Mouse (Mus musculus): ENCODE data around the gene Mark3. TPM values are rescaled to one million over a fixed set of nuclear protein-coding genes. Genes with fewer than 3 reads are reported as not detected.

The Mark3 gene
- polyA plus RNA-seq, 1 experiment from 2014 or later: 51.0 TPM

DNA sequence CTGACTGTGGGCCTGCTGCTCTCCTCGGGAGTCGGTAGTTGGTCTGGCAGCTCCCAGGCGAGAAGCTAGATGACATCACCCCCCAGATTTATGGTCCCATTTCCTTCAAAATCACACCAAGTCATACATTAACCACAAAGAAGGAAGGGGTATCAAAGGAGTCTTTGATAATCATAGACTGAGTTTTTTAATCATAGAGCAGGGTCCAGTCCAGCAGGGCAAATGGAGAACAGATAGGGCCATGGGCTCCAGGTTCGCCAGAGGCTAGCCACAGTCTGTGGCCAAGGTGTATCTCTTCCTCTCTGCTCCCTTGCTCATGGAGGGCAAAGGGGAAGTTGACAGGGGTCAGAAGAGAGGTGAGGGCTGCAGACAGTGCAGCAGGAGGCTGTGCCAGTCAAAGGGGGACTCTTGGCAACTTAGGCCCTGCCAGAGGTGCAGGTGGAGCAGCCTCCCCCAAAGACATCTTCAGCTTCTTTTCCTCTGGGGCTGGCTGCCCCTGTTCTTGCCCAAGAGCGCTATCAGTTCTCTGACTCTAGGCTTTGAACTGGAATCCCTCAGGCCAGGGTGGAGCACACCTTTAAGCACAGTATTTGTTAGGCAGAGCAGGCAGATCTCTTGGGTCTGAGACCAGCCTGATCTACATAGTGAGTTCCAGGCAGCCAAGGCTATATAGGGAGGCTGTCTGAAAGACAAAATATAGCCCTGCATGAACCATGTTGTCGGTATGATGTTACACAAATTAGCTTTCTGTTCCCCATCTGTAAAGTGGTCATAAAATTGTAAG lies 101.7 kb downstream of the Mark3 start:
- WGBS: 78% methylated on average over 6 of the region's 6 CpGs
- H3K9me3 ChIP-seq (replicated peaks): no peaks in the 10 kb centered on the region
- H3K4me1 ChIP-seq (replicated peaks): peaks cover 57% of the 10 kb centered on the region
- no peak overlapping the region for H3K4me2 ChIP-seq
- peaks cover 5% of the 10 kb centered on the region; the same call in 1 of the 2 replicates for H3K27me3 ChIP-seq (replicated peaks)
- peak overlapping the region; percentile 8; the same call in 1 of the 2 replicates for H3K9ac ChIP-seq
- H3K4me3 ChIP-seq: no peak overlapping the region
- peaks cover 9% of the 10 kb centered on the region for H3K36me3 ChIP-seq
- ATAC-seq (ENCODE audit: insufficient number of reproducible peaks, low FRiP score): no peak
- no peak overlapping the region for H3K27ac ChIP-seq (ENCODE audit: poor library complexity, severe bottlenecking)

DNA sequence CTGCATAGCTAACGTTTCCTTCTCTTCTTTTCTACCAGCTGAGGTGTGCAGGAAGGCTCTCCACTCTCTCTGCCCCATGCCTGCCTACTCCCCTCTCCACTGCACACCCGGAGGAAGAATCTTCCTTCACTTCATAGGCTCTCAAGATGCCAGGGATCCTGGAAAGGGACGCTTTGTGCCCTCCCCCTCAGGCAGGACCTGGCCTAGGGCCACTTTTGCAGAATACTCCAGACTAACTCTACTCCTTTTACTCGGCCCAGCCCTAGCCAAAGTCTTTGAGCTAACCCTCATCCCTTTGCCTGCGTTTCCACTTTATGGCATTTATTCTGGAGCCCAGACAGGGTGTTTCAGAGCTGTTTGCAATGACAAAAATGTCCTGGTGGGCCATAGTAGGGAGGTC lies 103.1 kb downstream of the Mark3 start:
- peak overlapping the region; percentile 99 for H3K27ac ChIP-seq (ENCODE audit: poor library complexity, severe bottlenecking)
- peak overlapping the region; percentile 83 for H3K9ac ChIP-seq
- peak overlapping the region; percentile 92 for H3K4me3 ChIP-seq
- H3K4me2 ChIP-seq: peak overlapping the region; percentile 93
- H3K4me1 ChIP-seq (replicated peaks): peaks cover 62% of the 10 kb centered on the region
- peaks cover 5% of the 10 kb centered on the region; the same call in 1 of the 2 replicates for H3K27me3 ChIP-seq (replicated peaks)
- 13% methylated on average over 5 of the region's 5 CpGs for WGBS
- peak; percentile 9; the same call in 1 of the 2 replicates for ATAC-seq (ENCODE audit: insufficient number of reproducible peaks, low FRiP score)
- H3K9me3 ChIP-seq (replicated peaks): no peaks in the 10 kb centered on the region
- H3K36me3 ChIP-seq: peaks cover 16% of the 10 kb centered on the region

DNA sequence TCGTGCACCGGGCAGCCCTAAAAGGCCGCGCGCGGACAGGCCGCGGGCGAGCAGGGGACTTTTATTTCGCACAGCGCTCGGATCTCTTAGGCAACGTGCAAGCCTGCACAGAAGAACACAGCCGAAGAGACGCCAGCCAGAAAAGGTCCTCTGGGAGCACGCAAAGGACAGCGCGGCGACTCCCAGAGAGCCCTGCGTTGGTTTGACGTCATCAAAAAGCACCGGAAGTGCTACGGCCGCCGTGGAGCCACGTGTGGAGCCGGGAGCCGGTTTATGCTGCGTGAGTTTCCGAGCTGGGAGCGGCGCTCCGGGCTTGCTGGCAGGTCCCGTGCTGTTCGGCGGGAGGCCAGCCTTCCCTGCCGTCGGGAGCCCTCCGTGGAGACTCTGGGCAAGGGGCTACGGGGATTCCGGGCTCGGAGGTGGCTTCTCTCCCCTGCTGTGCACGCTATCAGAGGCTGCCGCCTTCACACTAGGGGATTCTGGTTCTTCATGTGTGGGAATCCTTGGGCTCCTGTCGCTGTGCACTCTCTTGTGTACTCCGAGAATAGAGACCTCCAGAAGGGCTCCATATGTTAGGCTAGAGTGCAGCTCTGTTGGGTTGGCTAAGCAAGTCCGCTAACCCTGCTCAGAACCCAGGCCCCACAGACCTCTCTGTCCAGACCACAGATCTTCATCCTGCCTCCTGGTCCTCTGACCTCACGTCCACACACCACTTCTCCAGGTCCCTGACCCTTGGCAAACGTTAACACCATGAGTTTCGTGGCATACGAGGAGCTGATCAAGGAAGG lies 103.8 kb downstream of the Mark3 start, which contains the start of gene Trmt61a:
Trmt61a (plus strand) TSS at position 224 of the 788 bp plus-strand sequence.
- H3K4me1 ChIP-seq (replicated peaks): peaks cover 62% of the 10 kb centered on the region
- peak within 1 kb of the TSS; percentile 93 for H3K4me2 ChIP-seq
- H3K9ac ChIP-seq: peak within 1 kb of the TSS; percentile 83
- peak; percentile 86 for ATAC-seq (ENCODE audit: insufficient number of reproducible peaks, low FRiP score)
- peaks cover 16% of the 10 kb centered on the region for H3K36me3 ChIP-seq
- peak within 1 kb of the TSS; percentile 99 for H3K27ac ChIP-seq (ENCODE audit: poor library complexity, severe bottlenecking)
- peak within 1 kb of the TSS; percentile 92 for H3K4me3 ChIP-seq
- under 1% methylated on average over 51 of the region's 51 CpGs for WGBS
- H3K9me3 ChIP-seq (replicated peaks): no peaks in the 10 kb centered on the region
- H3K27me3 ChIP-seq (replicated peaks): peaks cover 1% of the 10 kb centered on the region; the same call in 1 of the 2 replicates

DNA sequence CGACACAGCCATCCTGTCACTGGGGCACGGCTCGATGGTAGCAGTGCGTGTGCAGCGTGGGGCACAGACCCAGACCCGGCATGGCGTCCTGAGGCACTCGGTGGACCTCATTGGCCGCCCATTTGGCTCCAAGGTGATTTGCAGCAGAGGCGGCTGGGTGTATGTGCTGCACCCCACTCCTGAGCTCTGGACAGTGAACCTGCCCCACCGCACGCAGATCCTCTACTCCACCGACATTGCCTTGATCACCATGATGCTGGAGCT lies 104.3 kb downstream of the Mark3 start:
- Histone ChIP-seq H3K4me1 (replicated peaks) (peaks cover 66% of the 10 kb centered on the region), H3K27me3 (replicated peaks) (no peaks in the 10 kb centered on the region), H3K9me3 (replicated peaks) (no peaks in the 10 kb centered on the region), H3K4me3 (peak overlapping the region; percentile 92), H3K4me2 (peak overlapping the region; percentile 93), H3K27ac (ENCODE audit: poor library complexity, severe bottlenecking) (peak overlapping the region; percentile 99; the same call in 1 of the 2 replicates), H3K36me3 (peaks cover 17% of the 10 kb centered on the region), H3K9ac (peak overlapping the region; percentile 83)
- 6% methylated on average over 13 of the region's 13 CpGs for WGBS
- no peak for ATAC-seq (ENCODE audit: insufficient number of reproducible peaks, low FRiP score)

DNA sequence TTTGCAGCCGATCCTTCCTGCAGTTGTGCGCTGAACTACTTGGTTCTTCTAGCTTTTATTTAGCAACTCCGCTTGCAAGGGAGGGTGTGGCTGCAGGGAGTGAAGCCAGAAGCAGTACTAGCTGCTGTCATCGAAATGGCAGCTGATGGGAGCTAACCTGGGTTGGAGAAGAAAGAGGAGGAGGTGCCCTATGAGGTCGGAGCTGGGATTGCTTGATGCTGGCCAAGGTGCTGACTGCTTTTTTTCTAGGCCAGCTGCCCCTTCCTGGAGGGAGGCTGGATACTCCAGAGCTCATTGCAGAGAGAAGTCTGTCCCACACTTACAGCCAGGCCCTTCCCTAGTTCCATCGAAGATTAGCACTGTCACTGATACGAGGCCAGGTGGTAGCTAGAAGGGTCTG lies 104.7 kb downstream of the Mark3 start:
- peaks cover 20% of the 10 kb centered on the region for H3K36me3 ChIP-seq
- H3K9me3 ChIP-seq (replicated peaks): no peaks in the 10 kb centered on the region
- no peak for ATAC-seq (ENCODE audit: insufficient number of reproducible peaks, low FRiP score)
- H3K4me3 ChIP-seq: peak overlapping the region; percentile 92
- no peak overlapping the region for H3K27ac ChIP-seq (ENCODE audit: poor library complexity, severe bottlenecking)
- peak overlapping the region; percentile 93 for H3K4me2 ChIP-seq
- H3K27me3 ChIP-seq (replicated peaks): no peaks in the 10 kb centered on the region
- H3K9ac ChIP-seq: peak overlapping the region; percentile 83
- peaks cover 67% of the 10 kb centered on the region for H3K4me1 ChIP-seq (replicated peaks)
- 30% methylated on average over 7 of the region's 7 CpGs for WGBS

DNA sequence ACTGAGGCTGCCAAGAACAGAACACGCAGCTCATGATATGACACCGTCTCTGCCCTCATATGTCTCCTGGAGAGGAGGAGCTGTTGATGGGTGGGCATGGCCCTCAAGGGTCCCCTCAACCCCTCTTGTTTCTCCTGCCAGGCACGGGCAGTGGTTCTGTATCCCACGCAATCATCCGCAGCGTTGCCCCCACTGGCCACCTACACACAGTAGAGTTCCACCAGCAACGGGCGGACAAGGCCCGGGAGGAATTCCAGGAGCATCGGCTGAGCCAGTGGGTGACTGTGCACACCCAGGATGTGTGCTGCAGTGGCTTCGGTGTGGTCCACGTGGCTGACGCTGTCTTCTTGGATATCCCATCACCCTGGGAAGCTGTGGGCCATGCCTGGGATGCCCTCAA lies 106.3 kb downstream of the Mark3 start:
- WGBS: 89% methylated on average over 13 of the region's 13 CpGs
- H3K4me2 ChIP-seq: no peak overlapping the region
- no peak overlapping the region for H3K27ac ChIP-seq (ENCODE audit: poor library complexity, severe bottlenecking)
- peaks cover 20% of the 10 kb centered on the region for H3K36me3 ChIP-seq
- no peak overlapping the region for H3K4me3 ChIP-seq
- H3K4me1 ChIP-seq (replicated peaks): peaks cover 56% of the 10 kb centered on the region
- no peak for ATAC-seq (ENCODE audit: insufficient number of reproducible peaks, low FRiP score)
- H3K27me3 ChIP-seq (replicated peaks): no peaks in the 10 kb centered on the region
- no peaks in the 10 kb centered on the region for H3K9me3 ChIP-seq (replicated peaks)
- no peak overlapping the region for H3K9ac ChIP-seq

DNA sequence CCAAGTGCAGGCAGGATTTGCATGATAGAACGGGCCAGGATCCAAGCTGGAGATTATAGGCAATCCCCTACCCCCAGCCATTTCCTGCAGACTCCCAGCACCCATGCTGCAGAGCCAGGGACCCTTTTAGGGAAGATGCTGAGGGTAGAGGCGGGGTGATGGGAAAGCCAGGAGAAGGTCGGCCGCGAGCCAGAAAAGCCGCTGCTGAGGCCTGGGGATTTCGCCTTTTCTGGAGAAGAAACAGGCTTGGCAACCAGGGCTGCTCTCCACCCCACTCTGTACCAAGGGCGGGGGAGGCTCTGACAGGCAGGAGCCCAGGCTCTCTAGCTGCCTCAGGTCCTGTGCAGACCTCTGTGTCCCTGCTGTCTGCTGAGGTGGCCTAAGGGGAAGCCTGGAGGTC lies 107.0 kb downstream of the Mark3 start:
- H3K4me2 ChIP-seq: no peak overlapping the region
- peaks cover 56% of the 10 kb centered on the region for H3K4me1 ChIP-seq (replicated peaks)
- no peaks in the 10 kb centered on the region for H3K9me3 ChIP-seq (replicated peaks)
- H3K4me3 ChIP-seq: no peak overlapping the region
- ATAC-seq (ENCODE audit: insufficient number of reproducible peaks, low FRiP score): no peak
- WGBS: 78% methylated on average over 8 of the region's 8 CpGs
- H3K36me3 ChIP-seq: peaks cover 20% of the 10 kb centered on the region
- no peaks in the 10 kb centered on the region for H3K27me3 ChIP-seq (replicated peaks)
- peak overlapping the region; percentile 96 for H3K27ac ChIP-seq (ENCODE audit: poor library complexity, severe bottlenecking)
- H3K9ac ChIP-seq: peak overlapping the region; percentile 53

DNA sequence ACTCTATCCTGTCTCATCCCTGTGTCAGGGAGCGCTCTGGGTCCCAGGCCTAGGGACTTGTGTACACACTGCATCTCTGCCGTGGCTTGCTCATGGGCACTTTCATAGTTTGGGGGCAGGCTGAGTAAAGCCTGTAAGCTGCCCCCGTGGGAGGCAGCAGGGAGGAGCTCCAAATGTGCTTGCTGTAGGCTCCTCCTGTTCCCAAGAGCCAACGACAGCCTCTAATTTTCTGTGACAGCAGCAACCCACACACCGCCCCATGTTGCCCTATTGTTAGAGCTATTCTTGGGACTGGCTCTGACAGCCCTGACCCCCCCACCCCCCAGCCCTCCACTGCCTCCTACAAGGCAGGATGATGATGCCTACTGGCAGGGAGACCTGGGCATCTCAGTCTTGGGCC lies 107.7 kb downstream of the Mark3 start:
- Histone ChIP-seq H3K4me2 (no peak overlapping the region), H3K9ac (peak overlapping the region; percentile 57; the same call in 1 of the 2 replicates), H3K27me3 (replicated peaks) (no peaks in the 10 kb centered on the region), H3K36me3 (peaks cover 20% of the 10 kb centered on the region), H3K27ac (ENCODE audit: poor library complexity, severe bottlenecking) (peak overlapping the region; percentile 96), H3K4me3 (no peak overlapping the region), H3K9me3 (replicated peaks) (no peaks in the 10 kb centered on the region), H3K4me1 (replicated peaks) (peaks cover 58% of the 10 kb centered on the region)
- ATAC-seq (ENCODE audit: insufficient number of reproducible peaks, low FRiP score): no peak
- 52% methylated on average over 5 of the region's 5 CpGs for WGBS

DNA sequence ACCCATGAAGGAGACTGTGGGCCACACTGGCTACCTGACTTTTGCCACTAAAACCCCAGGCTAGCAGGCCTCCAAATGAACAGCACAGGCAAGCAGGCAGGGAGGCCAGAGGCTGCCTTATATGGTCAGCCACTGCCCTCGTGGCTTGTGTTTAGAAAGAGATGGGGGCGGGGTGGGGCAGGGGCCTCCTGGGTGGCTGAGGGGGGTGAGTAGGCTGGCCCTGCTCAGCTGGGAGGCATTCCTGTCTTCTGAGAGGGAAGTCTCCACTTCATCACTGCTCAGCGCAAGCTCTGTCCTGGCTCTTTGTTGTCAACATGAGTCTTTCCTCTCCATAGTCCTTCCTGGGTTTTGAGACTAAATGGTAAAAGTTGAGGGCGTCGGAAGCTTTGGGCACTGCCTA lies 108.5 kb downstream of the Mark3 start:
- no peaks in the 10 kb centered on the region for H3K9me3 ChIP-seq (replicated peaks)
- H3K27me3 ChIP-seq (replicated peaks): no peaks in the 10 kb centered on the region
- peak overlapping the region; percentile 57; the same call in 1 of the 2 replicates for H3K9ac ChIP-seq
- peak overlapping the region; percentile 96 for H3K27ac ChIP-seq (ENCODE audit: poor library complexity, severe bottlenecking)
- no peak overlapping the region for H3K4me3 ChIP-seq
- H3K4me2 ChIP-seq: peak overlapping the region; percentile 30
- 31% methylated on average over 5 of the region's 5 CpGs for WGBS
- H3K36me3 ChIP-seq: peaks cover 20% of the 10 kb centered on the region
- H3K4me1 ChIP-seq (replicated peaks): peaks cover 59% of the 10 kb centered on the region
- peak; percentile 36; the same call in 1 of the 2 replicates for ATAC-seq (ENCODE audit: insufficient number of reproducible peaks, low FRiP score)

GRCm38 (mm10) chr12:111686390-111686789 lies 112.1 kb downstream of the Mark3 start:
- 74% methylated on average over 4 of the region's 4 CpGs for WGBS

More at GRCm38 (mm10) chr12:111686390-111686789, 112.1 kb downstream of the Mark3 start:
- peaks cover 67% of the 10 kb centered on the region for H3K4me1 ChIP-seq (replicated peaks)
- peaks cover 7% of the 10 kb centered on the region for H3K36me3 ChIP-seq
- H3K9me3 ChIP-seq (replicated peaks): no peaks in the 10 kb centered on the region
- ATAC-seq (ENCODE audit: insufficient number of reproducible peaks, low FRiP score): no peak
- H3K9ac ChIP-seq: no peak overlapping the region
- H3K4me2 ChIP-seq: no peak overlapping the region
- no peak overlapping the region for H3K27ac ChIP-seq (ENCODE audit: poor library complexity, severe bottlenecking)
- no peaks in the 10 kb centered on the region for H3K27me3 ChIP-seq (replicated peaks)
- no peak overlapping the region for H3K4me3 ChIP-seq
